In genomic region chr7:145304153-145304552, GRCm38 (mm10) we compare ENCODE assay signal across 39 mouse cellular contexts. TPM values are rescaled to one million over a fixed set of nuclear protein-coding genes. Genes with fewer than 3 reads are reported as not detected.
"Had no signal": no experiment of that assay in that cellular context is flagged by ENCODE, and none has a peak within 500 bp of the region (broad histone marks: within the 10 kb centered on the region; RNA-seq: fewer than 3 reads in every experiment).

No protein-coding gene starts in this region.

- H3K4me3 ChIP-seq: limb, embryonic 10.5 days; limb, embryonic 12.5 days; limb, embryonic 13.5 days; limb, embryonic 15.5 days; liver, embryonic 12.5 days; liver, embryonic 13.5 days; liver, embryonic 15.5 days; lung, embryonic 15.5 days; megakaryocyte, embryonic 14.5 days; midbrain, embryonic 10.5 days; midbrain, embryonic 12.5 days; midbrain, embryonic 13.5 days; midbrain, embryonic 15.5 days; myocyte; neural tube, embryonic 12.5 days had no signal

- H3K4me1 ChIP-seq: megakaryocyte, embryonic 14.5 days had no signal

- H3K4me2 ChIP-seq: limb, embryonic 12.5 days; limb, embryonic 13.5 days; limb, embryonic 15.5 days; liver, embryonic 11.5 days; liver, embryonic 12.5 days; liver, embryonic 13.5 days; liver, embryonic 15.5 days; lung, embryonic 14.5 days; lung, embryonic 15.5 days; midbrain, embryonic 11.5 days; midbrain, embryonic 12.5 days; midbrain, embryonic 13.5 days; midbrain, embryonic 15.5 days; neural tube, embryonic 12.5 days had no signal

- ATAC-seq: liver, embryonic 12.5 days; liver, postnatal 0 days; lung, postnatal 0 days; midbrain, embryonic 13.5 days; midbrain, embryonic 15.5 days; midbrain, embryonic 16.5 days had no signal

- H3K9me3 ChIP-seq: limb, embryonic 10.5 days; limb, embryonic 12.5 days; limb, embryonic 13.5 days; limb, embryonic 15.5 days; liver, embryonic 12.5 days; liver, embryonic 13.5 days; liver, embryonic 15.5 days; lung, embryonic 15.5 days; megakaryocyte, embryonic 14.5 days; midbrain, embryonic 10.5 days; midbrain, embryonic 12.5 days; midbrain, embryonic 13.5 days; midbrain, embryonic 15.5 days; neural tube, embryonic 12.5 days had no signal

- H3K9ac ChIP-seq: limb, embryonic 12.5 days; limb, embryonic 13.5 days; limb, embryonic 15.5 days; liver, embryonic 12.5 days; liver, embryonic 13.5 days; liver, embryonic 14.5 days; liver, embryonic 15.5 days; liver, postnatal 0 days; lung, embryonic 14.5 days; lung, embryonic 15.5 days; midbrain, embryonic 12.5 days; midbrain, embryonic 13.5 days; midbrain, embryonic 15.5 days; neural tube, embryonic 12.5 days had no signal

- H3K27me3 ChIP-seq: limb, embryonic 12.5 days; limb, embryonic 13.5 days; limb, embryonic 15.5 days; liver, embryonic 13.5 days; liver, embryonic 15.5 days; lung, embryonic 15.5 days; midbrain, embryonic 12.5 days; midbrain, embryonic 15.5 days had no signal

- H3K27ac ChIP-seq: limb, embryonic 12.5 days; limb, embryonic 13.5 days; limb, embryonic 15.5 days; liver, embryonic 12.5 days; liver, embryonic 13.5 days; liver, embryonic 14.5 days; liver, embryonic 15.5 days; macrophage; midbrain, embryonic 10.5 days; midbrain, embryonic 12.5 days; midbrain, embryonic 13.5 days; midbrain, embryonic 15.5 days; neural tube, embryonic 12.5 days had no signal

- H3K36me3 ChIP-seq: limb, embryonic 10.5 days; limb, embryonic 12.5 days; limb, embryonic 13.5 days; limb, embryonic 15.5 days; liver, embryonic 12.5 days; liver, embryonic 13.5 days; liver, embryonic 15.5 days; lung, embryonic 15.5 days; midbrain, embryonic 10.5 days; midbrain, embryonic 12.5 days; midbrain, embryonic 13.5 days; midbrain, embryonic 15.5 days; neural tube, embryonic 12.5 days had no signal

- DNase-seq: left cerebral cortex, postnatal 4 days; liver; liver, embryonic 13.5 days; liver, postnatal 0 days; lung, adult 18-20 months; lung, adult 2 months; lung, embryonic 14.5 days; lung, postnatal 10 days; lung, postnatal 14 days; lung, postnatal 36 days; lung, postnatal 4 days; midbrain, embryonic 14.5 days had no signal

RNA-seq across cellular contexts. Expression of gene Mrgprf, which starts 3.5 kb away (rescaled TPM):
- polyA plus RNA-seq: liver, embryonic 11.5 days; liver, embryonic 12.5 days; macrophage; neural tube, embryonic 11.5 days had no signal

RNA-seq across cellular contexts. Expression of gene Mrgprd, which starts 10.5 kb away (rescaled TPM):
- polyA plus RNA-seq: limb, embryonic 10.5 days; limb, embryonic 11.5 days; limb, embryonic 12.5 days; limb, embryonic 13.5 days; limb, embryonic 14.5 days; limb, embryonic 15.5 days; liver, adult 2 months; liver, embryonic 11.5 days; liver, embryonic 12.5 days; liver, embryonic 13.5 days; liver, embryonic 14.5 days; liver, embryonic 15.5 days; liver, embryonic 16.5 days; liver, postnatal 0 days; lung, adult 2 months; lung, embryonic 15.5 days; lung, embryonic 16.5 days; lung, postnatal 0 days; macrophage; midbrain, embryonic 10.5 days; midbrain, embryonic 11.5 days; midbrain, embryonic 12.5 days; midbrain, embryonic 13.5 days; midbrain, embryonic 14.5 days; midbrain, embryonic 15.5 days; midbrain, embryonic 16.5 days; midbrain, postnatal 0 days; myocyte; neural tube, embryonic 11.5 days had no signal
